Mouse (Mus musculus): Measurements from ENCODE around the gene Itgb6. TPM values are rescaled to one million over a fixed set of nuclear protein-coding genes. Genes with fewer than 3 reads are reported as not detected.
A peak's percentile ranks its signal among the peaks of the same experiment; 100 is the strongest.

Itgb6 gene
- polyA plus RNA-seq, 1 experiment from 2014 or later, result 2.5 TPM

DNA sequence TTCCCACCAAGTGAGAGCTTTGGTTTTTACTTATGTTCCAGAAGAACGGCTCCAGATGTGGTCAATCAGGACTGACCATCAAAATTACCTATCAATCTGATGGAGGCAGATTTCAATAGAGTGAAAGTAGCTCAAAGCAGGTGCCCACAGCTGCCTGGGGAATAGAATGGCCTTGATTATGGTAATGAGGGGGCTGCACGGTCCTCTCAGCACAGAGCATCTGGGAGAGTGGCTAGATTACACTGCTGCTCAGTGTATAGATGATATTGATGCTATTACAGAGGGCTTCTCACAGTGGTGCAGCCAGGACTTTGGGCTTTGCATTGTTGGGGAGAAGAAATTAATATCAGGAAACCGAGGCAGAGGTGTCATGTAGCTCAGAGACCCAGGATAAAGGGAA is 110.8 kb downstream of the Itgb6 start:
- ATAC-seq (ENCODE audit: insufficient number of reproducible peaks, insufficient read depth, low FRiP score, low TSS enrichment), result no peak
- no peaks in the 10 kb centered on the region for H3K36me3 ChIP-seq
- H3K4me3 ChIP-seq, result no peak overlapping the region
- no peaks in the 10 kb centered on the region for H3K9me3 ChIP-seq
- H3K27ac ChIP-seq, result no peak overlapping the region
- no peak overlapping the region for H3K9ac ChIP-seq
- H3K4me1 ChIP-seq, result peaks cover 5% of the 10 kb centered on the region; the same call in 1 of the 2 replicates
- no peaks in the 10 kb centered on the region for H3K27me3 ChIP-seq
- 43% methylated on average over 3 of the region's 3 CpGs for WGBS
- H3K4me2 ChIP-seq (replicated peaks), result no peak overlapping the region

DNA sequence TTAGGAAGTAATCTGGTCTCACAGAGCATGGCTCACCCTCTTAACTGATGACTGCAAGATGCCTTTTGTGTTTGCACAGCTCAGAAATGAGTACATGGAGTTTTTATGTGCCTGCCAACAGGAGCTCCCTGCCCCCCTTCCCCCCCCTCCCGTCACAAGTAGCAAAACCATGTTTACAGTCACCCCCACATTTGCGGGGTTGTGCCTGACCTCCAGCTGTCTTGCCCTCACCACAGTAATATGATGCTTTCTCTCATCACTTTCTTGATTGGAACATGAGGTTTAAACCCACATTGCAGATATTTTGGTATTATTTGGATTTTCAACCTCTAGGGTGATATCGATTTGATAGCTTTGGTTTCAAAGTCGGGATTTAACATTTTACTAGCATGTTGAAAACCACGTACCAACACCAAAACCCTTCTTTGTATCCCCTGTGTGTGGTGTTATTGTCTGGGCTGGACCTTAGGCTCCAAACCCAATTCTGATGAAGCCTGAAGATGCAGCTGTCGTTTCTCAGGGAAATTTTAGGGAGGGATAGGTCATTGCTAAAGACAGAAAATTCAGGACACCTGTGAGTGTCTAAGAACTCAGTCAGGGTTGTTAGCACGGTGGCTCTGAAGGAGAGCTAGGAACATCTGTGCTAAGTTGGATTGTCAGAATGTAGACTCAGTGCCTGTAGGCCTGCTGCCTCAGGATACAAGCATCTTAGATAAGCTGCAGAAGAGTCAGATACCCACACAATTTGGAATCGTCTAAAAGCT is 112.8 kb downstream of the Itgb6 start:
- no peak for ATAC-seq (ENCODE audit: insufficient number of reproducible peaks, insufficient read depth, low FRiP score, low TSS enrichment)
- Histone ChIP-seq H3K9ac (no peak overlapping the region), H3K27ac (no peak overlapping the region), H3K36me3 (no peaks in the 10 kb centered on the region), H3K4me3 (no peak overlapping the region), H3K9me3 (no peaks in the 10 kb centered on the region), H3K4me1 (peaks cover 5% of the 10 kb centered on the region; the same call in 1 of the 2 replicates), H3K4me2 (replicated peaks) (no peak overlapping the region), H3K27me3 (no peaks in the 10 kb centered on the region)
- WGBS, result 58% methylated on average over 8 of the region's 8 CpGs

DNA sequence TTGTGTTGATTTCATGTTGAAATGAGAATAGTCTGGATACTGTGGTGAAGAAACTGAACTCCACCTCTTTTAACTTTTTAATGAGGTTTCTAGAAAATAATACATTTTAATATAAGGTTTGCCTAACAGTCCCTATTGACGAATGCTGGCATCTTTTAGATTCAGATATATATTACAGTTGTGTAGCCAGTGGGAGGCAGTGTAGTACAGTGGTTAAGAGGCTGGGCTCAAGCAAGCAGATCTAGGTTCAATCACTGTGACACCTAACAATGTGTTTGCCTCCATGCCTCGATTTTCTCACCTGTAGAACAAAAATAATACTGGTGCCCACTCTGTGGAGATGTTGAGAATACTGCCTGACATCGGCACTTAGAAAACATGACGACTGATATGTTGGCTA is 114.5 kb downstream of the Itgb6 start:
- Histone ChIP-seq H3K27me3 (no peaks in the 10 kb centered on the region), H3K4me3 (no peak overlapping the region), H3K36me3 (no peaks in the 10 kb centered on the region), H3K27ac (no peak overlapping the region), H3K9me3 (no peaks in the 10 kb centered on the region), H3K9ac (no peak overlapping the region), H3K4me2 (replicated peaks) (no peak overlapping the region), H3K4me1 (peaks cover 5% of the 10 kb centered on the region; the same call in 1 of the 2 replicates)
- 68% methylated on average over 4 of the region's 4 CpGs for WGBS
- no peak for ATAC-seq (ENCODE audit: insufficient number of reproducible peaks, insufficient read depth, low FRiP score, low TSS enrichment)

DNA sequence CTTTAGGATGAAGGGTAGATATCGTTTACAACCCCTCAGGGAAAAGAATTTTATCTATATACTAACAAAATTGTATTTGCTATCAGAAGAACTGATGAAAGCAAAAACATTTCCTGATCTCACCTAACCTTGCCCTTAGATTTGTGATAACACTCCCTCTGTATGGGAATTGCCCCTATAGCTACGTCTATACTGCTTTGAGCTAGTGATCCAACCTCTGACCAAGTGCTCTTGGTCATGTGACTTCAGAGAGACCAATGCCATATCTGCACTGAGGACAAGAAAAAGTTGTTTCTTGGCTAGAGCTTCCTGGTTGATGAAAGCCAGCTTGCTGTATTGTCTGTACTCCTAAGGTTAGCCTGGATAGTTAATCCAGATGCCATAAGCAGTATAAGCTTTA is 121.1 kb downstream of the Itgb6 start:
- H3K4me2 ChIP-seq (replicated peaks), result no peak overlapping the region
- no peaks in the 10 kb centered on the region for H3K27me3 ChIP-seq
- no peak for ATAC-seq (ENCODE audit: insufficient number of reproducible peaks, insufficient read depth, low FRiP score, low TSS enrichment)
- H3K36me3 ChIP-seq, result no peaks in the 10 kb centered on the region
- no peaks in the 10 kb centered on the region for H3K9me3 ChIP-seq
- no peak overlapping the region for H3K9ac ChIP-seq
- H3K27ac ChIP-seq, result no peak overlapping the region
- 83% methylated on average over 2 of the region's 2 CpGs for WGBS
- H3K4me3 ChIP-seq, result no peak overlapping the region
- no peaks in the 10 kb centered on the region for H3K4me1 ChIP-seq

DNA sequence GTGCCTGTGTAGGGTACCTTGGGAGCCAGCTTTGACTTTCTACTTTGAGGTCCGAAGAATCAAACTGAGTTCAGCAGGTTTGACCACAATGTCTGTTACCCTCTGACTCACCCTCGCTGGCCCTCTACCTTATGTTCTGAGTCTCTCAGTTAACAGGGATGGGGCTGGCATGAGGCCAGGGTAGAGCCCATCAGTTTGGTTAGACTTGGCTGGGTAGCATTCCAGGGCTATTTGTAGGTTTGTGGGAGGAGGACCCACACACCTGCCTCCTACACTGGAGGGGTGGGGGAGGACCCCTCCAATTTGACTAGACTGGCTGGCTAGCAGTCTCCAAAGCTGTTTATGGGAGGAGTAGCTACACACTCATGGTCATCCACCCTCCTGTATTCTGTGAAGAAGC is 121.6 kb downstream of the Itgb6 start:
- Histone ChIP-seq H3K4me3 (no peak overlapping the region), H3K9me3 (no peaks in the 10 kb centered on the region), H3K36me3 (no peaks in the 10 kb centered on the region), H3K9ac (no peak overlapping the region), H3K4me1 (no peaks in the 10 kb centered on the region), H3K27ac (no peak overlapping the region), H3K27me3 (no peaks in the 10 kb centered on the region), H3K4me2 (replicated peaks) (no peak overlapping the region)
- WGBS, result 89% methylated on average over 2 of the region's 2 CpGs
- no peak for ATAC-seq (ENCODE audit: insufficient number of reproducible peaks, insufficient read depth, low FRiP score, low TSS enrichment)

DNA sequence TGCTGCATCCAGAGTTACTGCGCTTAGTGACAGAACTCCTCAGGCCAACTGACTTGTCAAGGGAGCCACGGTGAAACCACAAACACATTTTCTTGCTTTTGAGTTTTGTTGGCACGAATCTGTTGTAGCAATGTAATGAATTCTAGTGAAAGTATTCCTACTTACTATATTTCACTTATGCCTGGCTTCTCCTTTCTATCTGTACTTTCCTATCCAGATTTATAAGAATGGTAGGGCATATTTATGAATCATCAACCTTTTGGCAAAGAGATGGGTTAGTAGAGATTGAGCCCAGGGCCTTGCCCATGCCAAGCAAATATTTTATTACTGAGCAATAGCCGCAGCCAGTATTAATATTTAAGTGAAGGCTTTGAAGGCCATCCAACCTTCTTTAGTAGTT is 139.0 kb downstream of the Itgb6 start:
- no peaks in the 10 kb centered on the region for H3K9me3 ChIP-seq
- no peak for ATAC-seq (ENCODE audit: insufficient number of reproducible peaks, insufficient read depth, low FRiP score, low TSS enrichment)

DNA sequence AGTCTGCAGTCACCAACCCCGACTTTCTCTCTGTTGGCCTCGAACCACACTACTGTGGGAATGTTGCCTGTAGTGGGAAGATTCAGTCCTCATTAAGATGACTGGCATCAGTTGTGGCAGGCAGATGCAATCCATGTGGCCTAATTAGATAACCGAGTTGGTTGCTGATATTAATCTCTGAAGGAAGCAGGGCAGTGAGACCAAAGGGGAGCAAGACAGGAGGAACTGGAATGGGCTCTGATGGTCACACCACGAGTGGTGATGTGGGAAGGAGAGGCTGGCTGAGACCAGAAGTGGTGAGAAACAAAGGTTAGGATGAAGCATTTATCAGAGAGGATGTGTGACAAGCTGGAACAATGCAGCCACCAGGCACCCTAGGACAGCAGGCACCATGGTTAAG is 167.9 kb downstream of the Itgb6 start:
- no peak overlapping the region for H3K4me3 ChIP-seq
- H3K9me3 ChIP-seq, result no peaks in the 10 kb centered on the region
- H3K27ac ChIP-seq, result no peak overlapping the region
- no peaks in the 10 kb centered on the region for H3K36me3 ChIP-seq
- H3K4me2 ChIP-seq (replicated peaks), result no peak overlapping the region
- ATAC-seq (ENCODE audit: insufficient number of reproducible peaks, insufficient read depth, low FRiP score, low TSS enrichment), result no peak
- 71% methylated on average over 4 of the region's 4 CpGs for WGBS
- H3K4me1 ChIP-seq, result peaks cover 5% of the 10 kb centered on the region
- H3K27me3 ChIP-seq, result no peaks in the 10 kb centered on the region
- H3K9ac ChIP-seq, result no peak overlapping the region

More for the DNA sequence above, 139.0 kb downstream of the Itgb6 start:
- no peaks in the 10 kb centered on the region for H3K36me3 ChIP-seq
- WGBS, result 88% methylated on average over 4 of the region's 4 CpGs
- no peaks in the 10 kb centered on the region for H3K27me3 ChIP-seq
- no peak overlapping the region for H3K27ac ChIP-seq
- H3K4me1 ChIP-seq, result no peaks in the 10 kb centered on the region
- H3K4me2 ChIP-seq (replicated peaks), result no peak overlapping the region
- H3K9ac ChIP-seq, result no peak overlapping the region
- H3K4me3 ChIP-seq, result no peak overlapping the region

DNA sequence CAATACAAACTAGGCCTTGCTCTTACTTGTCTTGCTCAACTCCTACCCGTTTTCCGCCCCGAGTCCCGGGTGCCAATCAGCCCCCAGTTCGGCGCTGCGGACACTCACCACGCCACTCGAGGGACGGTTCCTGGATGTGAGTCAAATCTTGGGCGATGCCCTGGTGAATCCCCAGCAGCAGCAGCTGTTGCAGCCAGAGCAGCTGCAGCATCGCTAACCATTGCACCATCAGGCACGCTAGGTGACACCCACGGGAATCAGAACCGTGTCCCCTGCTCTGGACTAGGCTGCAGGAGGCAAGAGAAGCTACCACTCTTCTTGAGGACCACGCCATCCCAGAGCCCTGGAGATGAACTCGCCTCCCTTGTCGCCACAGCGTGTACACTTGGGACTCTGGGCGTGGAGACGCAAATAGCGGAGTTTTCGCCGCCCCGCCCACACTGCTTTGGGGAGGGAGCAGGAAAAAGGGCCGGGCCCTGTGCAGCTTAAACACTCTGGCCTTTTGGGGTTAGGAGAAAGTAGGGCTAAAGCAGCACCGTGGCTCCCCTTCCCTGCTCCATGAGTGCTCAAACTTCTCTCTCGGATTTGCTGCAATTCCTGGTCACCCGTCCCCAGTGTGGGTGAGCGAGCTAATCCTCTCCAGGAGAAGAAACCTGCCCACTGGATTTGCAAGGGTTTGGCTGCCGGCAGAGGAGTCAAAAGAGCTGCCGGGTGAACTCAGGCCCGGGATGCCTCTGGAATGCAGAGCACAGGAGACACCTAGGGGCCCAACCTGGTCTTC is 169.4 kb downstream of the Itgb6 start, which contains the start of gene Pla2r1:
Gene Pla2r1, minus strand, starts transcription at position 407 of the 781 bp plus-strand sequence.
- 0 out of 2 replicates have a peak, but pooled peaks have one; percentile 41 for ATAC-seq (ENCODE audit: insufficient number of reproducible peaks, insufficient read depth, low FRiP score, low TSS enrichment)
- Histone ChIP-seq H3K4me2 (replicated peaks) (peak within 1 kb of the TSS; percentile 93), H3K9me3 (no peaks in the 10 kb centered on the region), H3K4me3 (peak within 1 kb of the TSS; percentile 42), H3K27ac (no peak within 1 kb of the TSS), H3K36me3 (no peaks in the 10 kb centered on the region), H3K4me1 (peaks cover 5% of the 10 kb centered on the region), H3K9ac (peak within 1 kb of the TSS; percentile 45), H3K27me3 (no peaks in the 10 kb centered on the region)
- 1% methylated on average over 33 of the region's 33 CpGs for WGBS

DNA sequence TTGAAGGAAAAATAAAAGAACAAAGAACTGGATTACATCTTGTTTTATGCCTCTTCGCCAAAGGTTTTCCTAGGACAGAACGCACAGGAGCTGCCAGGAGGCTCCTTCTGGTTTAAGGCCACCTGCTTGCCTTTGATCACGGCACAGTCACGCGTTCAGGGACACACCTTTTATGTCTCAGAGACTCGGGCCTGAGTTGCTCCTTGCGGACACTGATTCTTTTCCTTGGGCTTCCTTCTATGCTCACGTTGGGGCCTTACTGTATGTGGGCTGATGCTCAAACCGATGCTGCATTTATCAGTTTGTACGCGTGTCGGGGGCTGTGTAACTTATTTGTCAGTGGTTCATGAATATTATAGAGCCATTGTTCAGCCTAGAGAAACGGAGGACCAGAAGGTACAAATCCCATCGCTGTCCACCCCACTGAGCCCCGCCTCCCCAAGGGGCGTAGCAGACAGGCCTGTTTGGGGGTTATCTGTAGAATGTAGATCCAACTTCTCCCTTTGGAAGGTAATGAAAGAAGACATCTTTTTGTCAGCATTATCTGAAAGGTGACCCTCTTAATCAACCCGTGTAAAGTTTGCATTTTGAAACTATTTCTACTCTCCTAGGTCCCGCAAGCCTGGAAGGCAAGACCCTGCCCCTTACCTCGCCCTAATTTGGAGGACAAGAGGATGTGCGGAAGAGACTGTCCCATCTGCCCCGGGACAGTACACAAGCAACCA is 170.1 kb downstream of the Itgb6 start:
- Histone ChIP-seq H3K9ac (peak overlapping the region; percentile 45), H3K36me3 (no peaks in the 10 kb centered on the region), H3K27ac (no peak overlapping the region), H3K27me3 (no peaks in the 10 kb centered on the region), H3K4me1 (peaks cover 5% of the 10 kb centered on the region), H3K9me3 (no peaks in the 10 kb centered on the region), H3K4me3 (peak overlapping the region; percentile 42), H3K4me2 (replicated peaks) (peak overlapping the region; percentile 93)
- no peak for ATAC-seq (ENCODE audit: insufficient number of reproducible peaks, insufficient read depth, low FRiP score, low TSS enrichment)
- WGBS, result 24% methylated on average over 21 of the region's 21 CpGs

DNA sequence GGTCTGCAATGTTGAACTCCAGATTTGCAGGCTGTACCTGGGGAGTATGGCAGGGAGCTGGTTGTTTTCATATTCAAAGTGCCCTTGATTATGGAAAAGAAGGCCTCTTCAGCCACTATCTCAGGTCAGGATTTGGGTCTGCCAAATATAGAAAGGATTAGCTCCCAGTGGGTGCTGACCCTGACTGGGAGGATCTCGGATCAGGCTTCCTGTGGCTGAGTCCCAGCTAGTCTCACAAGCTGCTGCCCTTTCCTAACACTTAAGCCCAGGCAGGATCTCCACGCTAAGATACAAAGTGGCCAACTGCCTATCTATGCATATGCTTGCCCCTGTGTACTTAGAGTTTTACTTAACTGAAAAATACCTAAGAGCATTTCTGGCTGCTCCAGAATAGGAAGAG is 170.8 kb downstream of the Itgb6 start:
- Histone ChIP-seq H3K27ac (no peak overlapping the region), H3K36me3 (no peaks in the 10 kb centered on the region), H3K4me1 (peaks cover 5% of the 10 kb centered on the region), H3K4me3 (no peak overlapping the region), H3K9ac (no peak overlapping the region), H3K9me3 (no peaks in the 10 kb centered on the region), H3K4me2 (replicated peaks) (no peak overlapping the region), H3K27me3 (no peaks in the 10 kb centered on the region)
- ATAC-seq (ENCODE audit: insufficient number of reproducible peaks, insufficient read depth, low FRiP score, low TSS enrichment), result no peak
- 30% methylated on average over 2 of the region's 2 CpGs for WGBS

DNA sequence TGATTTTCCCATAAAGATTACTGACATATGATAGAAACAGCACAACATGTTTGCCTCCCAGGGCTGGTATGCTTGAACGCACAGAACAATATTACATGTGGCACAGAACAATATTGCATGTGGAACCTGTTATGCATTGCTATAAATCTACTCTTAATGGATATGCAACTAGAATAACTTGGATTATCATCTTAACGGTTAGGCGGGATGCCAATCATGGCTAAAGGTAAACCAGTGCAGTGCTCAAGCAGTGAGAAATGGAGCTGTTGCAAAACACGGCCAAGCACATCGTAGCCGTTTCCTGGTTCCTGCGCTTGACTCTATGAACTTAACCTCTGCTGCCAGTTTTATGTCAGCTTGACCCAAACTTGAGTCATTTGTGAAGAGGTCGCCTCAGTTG is 171.9 kb downstream of the Itgb6 start:
- ATAC-seq (ENCODE audit: insufficient number of reproducible peaks, insufficient read depth, low FRiP score, low TSS enrichment), result no peak
- peaks cover 5% of the 10 kb centered on the region for H3K4me1 ChIP-seq
- no peaks in the 10 kb centered on the region for H3K36me3 ChIP-seq
- 92% methylated on average over 8 of the region's 8 CpGs for WGBS
- H3K27me3 ChIP-seq, result no peaks in the 10 kb centered on the region
- H3K9me3 ChIP-seq, result no peaks in the 10 kb centered on the region
- H3K4me2 ChIP-seq (replicated peaks), result no peak overlapping the region
- no peak overlapping the region for H3K27ac ChIP-seq
- no peak overlapping the region for H3K4me3 ChIP-seq
- no peak overlapping the region for H3K9ac ChIP-seq

Data from embryonic facial prominence, embryonic 12.5 days (tissue).